ENCODE assay signal across 11 mouse cellular contexts in genomic region chr19:55925804-55926521, GRCm38 (mm10).
DNase-seq lines count a peak whose midpoint lies in the region; ATAC-seq and TF ChIP-seq lines count a peak whose summit lies in the region.
"Had no signal": no experiment of that assay in that cellular context is flagged by ENCODE, and none has a peak within 500 bp of the region (broad histone marks: within the 10 kb centered on the region; RNA-seq: fewer than 3 reads in every experiment).

No protein-coding gene starts in this region.

- no peak for ATAC-seq in heart, embryonic 12.5 days (ENCODE audit: insufficient number of reproducible peaks, low FRiP score)
- ATAC-seq in erythroid progenitor cell, adult 5-6 weeks (replicated peaks; ENCODE audit: low FRiP score, poor library complexity, severe bottlenecking): peak; percentile 62
- ATAC-seq in megakaryocyte-erythroid progenitor cell, adult 5-6 weeks (replicated peaks; ENCODE audit: low FRiP score, low TSS enrichment, poor library complexity, severe bottlenecking): peak; percentile 46; the same call in 1 of the 2 replicates

- no peak overlapping the region for H3K9ac ChIP-seq in heart, embryonic 12.5 days
- H3K9ac ChIP-seq: neural tube, embryonic 13.5 days had no signal

- peaks cover 43% of the 10 kb centered on the region for H3K36me3 ChIP-seq in heart, embryonic 12.5 days
- H3K36me3 ChIP-seq in thymus, adult 2 months (ENCODE audit: control insufficient read depth, insufficient read depth, low read length): no peaks in the 10 kb centered on the region
- H3K36me3 ChIP-seq: neural tube, embryonic 13.5 days had no signal

- TF ChIP-seq POLR2A in thymus, adult 2 months (IDR thresholded peaks at IDR 0.05; ENCODE audit: control insufficient read depth, extremely low read depth, insufficient read depth, low read length, poor library complexity): no peak

- 75% methylated on average over 16 of the region's 16 CpGs for WGBS in heart, embryonic 12.5 days
- WGBS in thymus, adult 2 months: 96% methylated on average over 16 of the region's 16 CpGs

- intact Hi-C loops in heart, postnatal 14 days (cut with DNase I): no loop called here

- no peak overlapping the region for H3K4me3 ChIP-seq in heart, embryonic 12.5 days
- no peak overlapping the region for H3K4me3 ChIP-seq in thymus, adult 2 months (ENCODE audit: control insufficient read depth, insufficient read depth, low read length)
- H3K4me3 ChIP-seq: neural tube, embryonic 13.5 days had no signal

- H3K27ac ChIP-seq in heart, embryonic 12.5 days (ENCODE audit: poor library complexity, severe bottlenecking): peak overlapping the region; percentile 41; the same call in 1 of the 2 replicates
- no peak overlapping the region for H3K27ac ChIP-seq in thymus, adult 2 months (ENCODE audit: control insufficient read depth, insufficient read depth, low read length)
- H3K27ac ChIP-seq: neural tube, embryonic 13.5 days had no signal

- no peaks in the 10 kb centered on the region for H3K9me3 ChIP-seq in heart, embryonic 12.5 days (replicated peaks)
- H3K9me3 ChIP-seq: neural tube, embryonic 13.5 days had no signal

- peaks cover 5% of the 10 kb centered on the region; the same call in 1 of the 2 replicates for H3K4me1 ChIP-seq in heart, embryonic 12.5 days (replicated peaks)
- no peaks in the 10 kb centered on the region for H3K4me1 ChIP-seq in thymus, adult 2 months (replicated peaks; ENCODE audit: control insufficient read depth, insufficient read depth, low read length)

- no peak for DNase-seq in heart, postnatal 14 days
- peak; percentile 21 for DNase-seq in ES-CJ7 (ENCODE audit: low read depth, low spot score)
- no peak for DNase-seq in right cerebral cortex, postnatal 14 days
- DNase-seq in right cerebral cortex, adult 2 months (ENCODE audit: low spot score in 2 of 2): no peak
- no peak for DNase-seq in thymus, adult 2 months
- DNase-seq: cerebellum, adult 8-10 months; kidney, adult 18-20 months had no signal

- H3K27me3 ChIP-seq in heart, embryonic 12.5 days (replicated peaks): no peaks in the 10 kb centered on the region
- no peaks in the 10 kb centered on the region for H3K27me3 ChIP-seq in thymus, adult 2 months (ENCODE audit: control insufficient read depth, insufficient read depth, low read length)
- H3K27me3 ChIP-seq: neural tube, embryonic 13.5 days had no signal

- no peak overlapping the region for H3K4me2 ChIP-seq in heart, embryonic 12.5 days
- H3K4me2 ChIP-seq: neural tube, embryonic 13.5 days had no signal

- TF ChIP-seq CTCF in thymus, adult 2 months (IDR thresholded peaks at IDR 0.05; ENCODE audit: borderline replicate concordance, control insufficient read depth, extremely low read depth, insufficient read depth, low read length, poor library complexity): no peak
